Mouse (Mus musculus): ENCODE data around the gene Ssu72. TPM values are rescaled to one million over a fixed set of nuclear protein-coding genes. Genes with fewer than 3 reads are reported as not detected.

Gene Ssu72
- total RNA-seq, 2 experiments from 2014 or later, result 65.7 to 79.1 TPM

DNA sequence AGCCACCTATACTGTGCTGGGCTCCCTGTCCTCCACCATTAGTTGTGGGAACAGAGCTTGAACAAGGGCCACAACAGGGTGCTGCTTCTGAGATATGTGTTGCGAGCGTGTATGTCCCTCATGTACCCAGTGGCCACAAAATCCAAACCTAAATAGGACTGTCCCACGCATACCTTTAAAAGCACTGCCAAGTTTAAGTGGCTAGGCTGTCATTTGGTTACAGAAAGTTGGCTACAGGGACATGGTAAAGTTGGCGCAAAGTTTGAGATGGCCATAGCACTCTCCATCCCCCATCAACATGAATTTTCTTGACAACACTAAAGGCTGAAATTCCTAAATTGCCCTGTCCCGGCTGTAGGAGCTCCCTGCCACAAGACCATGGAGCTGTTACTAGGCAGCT is 40.5 kb downstream of the Ssu72 start:
- no peak for DNase-seq (ENCODE audit: low spot score in 2 of 2)

DNA sequence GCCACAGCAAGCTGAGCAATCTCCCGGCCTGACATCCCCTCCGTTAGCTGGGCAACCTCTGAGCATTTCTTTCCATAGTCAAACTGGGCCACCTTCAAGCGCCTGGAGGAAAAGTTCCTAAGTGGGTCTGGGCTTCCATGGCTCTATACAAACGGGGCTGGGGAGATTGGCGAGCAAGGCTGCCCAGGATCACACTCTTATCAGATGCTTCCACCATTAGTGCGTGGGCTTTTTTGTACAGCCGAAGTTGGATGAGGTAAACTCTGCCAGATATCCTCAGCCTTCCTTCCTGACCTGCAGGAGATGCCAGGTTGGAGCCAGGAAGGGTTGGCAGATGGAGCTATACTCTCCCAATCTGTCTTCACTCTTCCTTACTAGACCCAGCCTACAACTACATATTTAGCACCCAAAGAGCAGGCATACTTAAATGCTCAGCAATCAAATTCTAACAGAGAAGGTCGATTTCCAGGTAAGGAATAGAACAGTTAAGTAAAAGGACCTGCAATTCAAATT is 41.5 kb downstream of the Ssu72 start:
- no peak for DNase-seq (ENCODE audit: low spot score in 2 of 2)

DNA sequence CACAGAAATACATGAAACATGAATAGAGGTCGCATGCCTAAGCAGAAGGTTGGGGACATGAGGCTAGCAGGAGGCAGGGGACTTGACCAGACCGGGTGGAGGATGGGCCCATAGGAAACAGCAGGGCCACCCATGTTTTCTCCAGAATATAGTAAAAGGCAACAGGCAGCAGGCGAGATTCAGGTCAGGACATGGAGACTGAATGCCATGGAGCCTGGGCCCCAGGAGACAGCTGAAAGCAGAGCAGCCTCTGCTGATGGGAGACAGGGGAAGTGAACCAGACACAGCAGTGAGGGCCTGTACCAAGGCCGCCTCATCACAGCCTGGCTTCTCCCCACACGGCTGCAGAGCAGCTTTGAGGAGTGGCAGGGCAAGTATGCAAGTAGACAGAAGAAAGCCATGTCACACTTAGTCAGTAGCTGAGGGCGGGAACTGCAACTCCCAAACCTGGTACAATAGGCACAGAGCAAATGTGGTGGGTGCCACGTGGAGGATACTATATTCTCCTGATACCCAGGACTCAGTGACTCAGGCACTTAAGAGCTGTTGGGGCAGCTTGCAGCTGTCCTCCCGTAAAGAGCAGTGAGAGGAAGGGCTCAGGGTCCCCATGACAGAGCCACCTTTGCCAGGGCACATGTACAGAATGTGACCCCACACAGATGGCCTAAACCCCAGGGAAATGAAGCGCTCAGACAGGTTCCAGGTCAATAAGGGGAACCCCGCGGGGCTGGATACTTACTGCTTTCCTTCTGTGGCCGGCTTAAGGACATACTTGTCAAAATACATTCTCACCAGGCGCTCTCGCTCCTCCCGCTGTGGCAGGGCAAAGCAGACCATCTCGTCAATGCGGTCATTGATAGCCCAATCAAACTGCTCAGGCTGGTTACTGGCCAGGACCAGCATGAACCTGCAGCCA is 42.2 kb downstream of the Ssu72 start:
- no peak for DNase-seq (ENCODE audit: low spot score in 2 of 2)

DNA sequence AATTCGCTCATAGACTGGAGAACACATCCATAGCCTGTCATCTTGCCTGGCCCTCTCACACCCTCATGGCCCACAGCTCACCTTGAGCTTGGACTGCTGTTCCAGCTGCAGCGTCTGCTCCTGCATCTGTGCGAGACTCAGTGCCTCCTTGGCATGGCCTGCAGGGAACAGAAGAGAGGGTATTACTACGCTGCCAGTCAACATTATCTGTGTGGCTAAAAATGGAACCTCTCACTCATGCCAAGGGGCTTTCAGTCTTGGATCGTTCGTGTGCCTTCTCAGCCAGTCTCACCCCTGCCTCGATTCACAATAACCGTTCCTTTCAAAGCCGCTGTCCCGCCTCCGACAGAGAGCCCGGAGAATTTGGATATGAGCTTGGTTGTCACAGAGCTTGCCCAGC is 52.4 kb downstream of the Ssu72 start:
- DNase-seq (ENCODE audit: low spot score in 2 of 2), result no peak

DNA sequence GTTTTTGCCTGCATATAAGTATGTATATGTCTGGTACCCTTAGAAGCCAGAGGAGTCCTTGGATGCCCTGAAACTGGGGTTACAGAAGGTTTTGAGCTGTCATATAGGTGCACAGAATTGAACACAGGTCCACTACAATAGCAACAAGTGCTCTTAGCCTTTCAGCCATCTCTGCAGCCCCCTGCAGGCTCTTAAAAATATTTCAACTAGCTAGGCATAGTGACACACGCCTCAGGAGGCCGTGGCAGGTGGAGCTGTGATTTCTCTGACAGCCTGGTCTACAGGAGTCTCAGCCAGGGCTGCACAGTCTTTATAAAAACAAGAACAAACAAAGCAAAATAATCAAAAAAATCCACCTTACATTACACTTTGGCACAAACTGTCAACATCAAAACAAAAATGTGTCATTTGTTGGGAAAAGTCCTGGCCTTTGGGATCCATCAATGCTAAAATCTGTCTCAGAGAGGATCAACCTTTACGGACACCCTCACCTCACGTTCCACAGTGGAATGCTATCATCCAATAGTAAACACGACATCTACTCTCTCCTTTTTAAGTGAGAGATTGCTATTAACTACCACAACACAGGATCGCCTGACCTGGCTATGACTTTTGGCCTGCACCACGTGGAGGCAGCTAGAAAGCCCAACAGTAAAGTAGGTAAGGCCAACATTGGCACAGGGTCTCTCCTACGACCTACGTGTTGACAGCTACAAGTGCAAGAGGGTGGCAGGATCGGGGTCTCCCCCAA is 55.4 kb downstream of the Ssu72 start:
- DNase-seq (ENCODE audit: low spot score in 2 of 2), result no peak

DNA sequence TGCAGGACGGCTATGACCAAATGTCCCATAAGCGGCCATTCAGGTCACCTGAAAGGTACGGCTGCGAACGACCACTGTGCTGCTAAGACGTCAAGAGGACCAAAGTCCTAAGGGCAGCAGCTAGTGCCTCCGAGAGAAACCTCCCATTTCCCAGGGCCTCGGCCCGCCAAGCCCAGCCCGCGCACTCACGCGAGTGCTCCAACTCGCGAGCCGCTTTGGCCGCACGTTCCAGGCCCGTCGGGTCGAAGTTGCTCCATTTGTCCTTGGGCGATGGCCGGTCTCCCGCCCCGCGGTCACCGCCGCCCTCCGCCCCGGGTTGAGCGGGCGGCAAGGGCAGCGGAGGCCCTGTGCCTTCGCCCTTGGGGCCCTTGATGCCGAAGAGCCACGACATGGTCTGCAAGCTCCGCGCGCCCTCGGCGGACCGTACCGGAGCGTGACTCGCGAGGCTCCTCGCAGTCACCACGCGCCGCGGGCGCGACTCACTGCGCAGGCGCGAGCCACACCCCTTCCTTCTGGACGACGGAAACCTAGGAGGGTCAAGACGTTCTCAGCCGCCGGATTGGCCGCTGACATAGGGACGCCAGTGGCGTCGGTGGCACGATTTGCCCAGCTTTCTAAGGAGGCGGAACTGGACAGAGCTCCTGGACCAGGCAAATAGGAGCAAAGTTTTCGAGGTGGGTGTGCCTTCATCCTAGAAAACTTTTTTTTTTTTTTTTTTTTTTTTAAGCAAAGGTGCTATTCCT is 56.2 kb downstream of the Ssu72 start, which contains the start of gene Atad3a:
Gene Atad3a, minus strand, starts transcription at position 481 of the 743 bp plus-strand sequence.
- DNase-seq (ENCODE audit: low spot score in 2 of 2), result peak; percentile 96 to 98

DNA sequence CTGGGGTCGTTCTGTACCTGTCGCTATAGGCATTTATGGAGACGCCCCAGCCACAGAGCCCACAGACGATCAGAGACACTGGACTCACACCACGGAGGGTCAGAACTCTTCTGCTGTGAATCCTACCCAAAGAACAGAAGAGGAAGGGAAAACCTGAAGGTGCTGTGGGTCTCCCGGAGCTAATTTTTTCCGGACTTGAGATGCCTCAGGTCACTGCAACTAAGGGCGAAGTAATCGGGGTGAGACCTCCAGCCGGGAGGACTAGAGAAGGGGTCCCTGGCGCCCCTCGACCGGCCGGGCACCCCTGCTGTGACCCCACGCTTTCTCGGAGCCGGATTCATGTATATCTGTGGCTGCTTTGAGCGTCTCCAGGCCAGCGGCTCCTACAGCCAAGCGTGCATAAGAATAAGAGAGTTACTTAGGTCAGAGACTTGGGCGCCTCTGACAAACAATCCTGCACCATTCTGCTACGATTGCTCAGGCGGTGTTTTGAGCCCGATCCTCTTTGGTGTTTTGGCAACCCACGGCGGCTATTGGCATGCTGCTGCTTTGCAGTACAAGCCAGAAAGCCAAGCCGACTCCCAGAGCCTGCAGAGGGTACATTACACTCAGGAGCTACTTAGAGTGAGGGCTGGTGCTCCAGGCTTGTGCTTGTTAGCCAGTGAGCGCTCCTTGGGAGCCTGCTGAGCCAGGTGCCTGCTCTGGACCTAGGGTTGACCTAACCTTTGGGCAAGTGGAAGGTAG is 56.9 kb downstream of the Ssu72 start:
- no peak for DNase-seq (ENCODE audit: low spot score in 2 of 2)

DNA sequence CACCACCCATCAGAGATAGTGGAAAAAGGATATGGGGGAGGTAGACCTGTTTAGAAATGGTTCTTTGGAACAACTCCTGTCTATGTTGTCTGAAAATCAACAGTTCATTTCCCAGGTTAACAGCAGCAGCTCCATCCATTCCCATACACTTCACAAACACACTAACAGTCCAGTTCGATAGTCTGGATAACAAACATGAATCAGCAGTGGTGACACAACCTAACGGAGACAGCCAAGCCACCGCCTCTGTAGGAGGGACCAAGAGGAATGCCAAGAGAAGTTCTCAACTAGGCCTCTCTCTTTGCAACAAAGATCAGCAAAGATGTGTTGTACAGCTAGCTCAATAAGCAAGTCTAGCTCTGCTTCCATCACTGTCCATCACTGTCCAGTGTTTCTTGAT is 57.8 kb downstream of the Ssu72 start:
- DNase-seq (ENCODE audit: low spot score in 2 of 2), result no peak

DNA sequence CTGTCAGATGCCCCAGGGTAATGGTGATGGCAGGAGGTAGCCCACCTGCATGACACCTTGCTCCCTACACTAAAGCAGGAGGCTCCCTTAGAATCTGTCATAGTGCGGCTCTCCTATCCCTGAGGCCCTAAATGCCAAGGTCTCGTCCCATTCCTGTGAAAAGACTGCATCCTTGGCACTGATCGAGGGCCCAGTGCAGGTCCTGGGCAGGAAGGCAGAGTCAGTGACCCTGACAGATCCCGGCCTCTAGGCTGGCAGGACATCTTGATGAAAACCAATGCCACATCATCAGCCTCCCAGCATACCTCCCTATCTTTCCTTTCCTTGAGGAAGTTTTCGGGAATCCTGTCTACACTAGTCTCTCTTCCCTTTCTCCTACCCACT is 64.9 kb downstream of the Ssu72 start:
- no peak for DNase-seq (ENCODE audit: low spot score in 2 of 2)

DNA sequence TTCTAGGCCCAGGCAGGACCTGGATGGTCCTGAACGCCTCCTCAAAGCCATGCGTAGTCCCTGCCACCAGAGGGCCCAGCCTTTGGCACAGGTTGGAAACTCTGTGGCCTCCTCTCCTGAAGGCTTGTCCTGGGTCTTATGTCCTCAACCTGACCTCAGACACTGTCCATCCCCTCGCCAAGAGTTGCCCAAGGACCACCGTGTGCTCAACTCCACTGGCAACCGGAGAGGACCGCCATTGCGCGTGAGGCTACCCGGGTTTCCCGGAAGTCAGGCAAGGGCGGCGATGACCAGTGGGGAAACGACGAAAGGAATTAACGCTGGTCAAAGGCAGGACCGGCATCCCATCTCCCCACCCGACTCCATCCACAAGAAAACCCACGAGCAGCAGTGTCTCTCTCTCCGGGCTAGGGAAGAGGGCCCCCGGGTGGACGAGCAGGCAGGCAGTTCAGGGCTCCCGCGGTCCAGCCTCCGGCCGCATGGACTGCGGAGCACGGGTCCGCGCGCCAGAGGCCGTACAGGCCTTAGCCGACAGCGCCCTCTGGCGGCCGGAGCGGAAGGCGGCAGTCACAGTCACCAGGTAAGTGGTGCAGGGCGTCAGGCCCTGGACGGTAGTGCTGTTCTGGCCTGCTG is 65.4 kb downstream of the Ssu72 start:
- peak; percentile 88 to 92 for DNase-seq (ENCODE audit: low spot score in 2 of 2)

DNA sequence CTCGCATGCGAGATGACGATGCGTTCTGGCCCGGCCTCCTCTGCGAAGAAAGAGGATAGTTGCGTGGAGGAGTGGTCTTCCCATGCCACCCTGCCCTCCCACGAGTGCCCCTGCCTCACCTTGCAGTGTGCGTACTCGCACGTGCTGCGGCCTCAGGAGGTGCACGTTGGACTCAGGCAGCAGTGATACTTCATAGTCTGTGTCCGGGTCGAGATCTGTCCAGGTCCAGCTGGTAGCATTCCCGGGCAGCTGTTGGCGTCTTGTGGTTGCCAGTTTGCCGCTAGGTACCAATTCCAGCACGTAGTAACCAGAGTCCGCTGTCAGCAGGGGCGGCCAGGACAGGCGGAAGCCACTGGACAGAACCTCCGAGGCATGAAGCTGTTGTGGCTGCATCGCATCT is 66.0 kb downstream of the Ssu72 start:
- DNase-seq (ENCODE audit: low spot score in 2 of 2), result no peak

DNA sequence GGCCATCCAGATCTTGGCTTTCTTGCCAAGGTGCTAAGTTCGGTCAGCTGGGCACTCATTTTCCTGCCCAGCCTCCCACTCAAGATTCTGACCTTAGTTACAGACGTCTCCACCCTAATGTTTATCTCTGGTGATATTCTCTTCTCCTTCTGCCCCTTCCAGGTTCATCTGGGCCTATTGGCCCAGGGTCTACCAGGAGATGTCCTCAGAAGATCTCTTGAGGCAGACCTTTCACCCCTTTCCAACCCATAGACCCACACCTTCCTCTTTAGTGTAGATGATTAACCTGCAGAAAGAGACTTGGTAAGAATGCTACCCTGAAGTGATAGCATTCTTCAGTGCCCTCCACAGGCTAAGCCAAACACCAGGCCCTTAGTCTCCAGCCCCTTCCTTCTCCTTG is 67.1 kb downstream of the Ssu72 start:
- DNase-seq (ENCODE audit: low spot score in 2 of 2), result no peak

DNA sequence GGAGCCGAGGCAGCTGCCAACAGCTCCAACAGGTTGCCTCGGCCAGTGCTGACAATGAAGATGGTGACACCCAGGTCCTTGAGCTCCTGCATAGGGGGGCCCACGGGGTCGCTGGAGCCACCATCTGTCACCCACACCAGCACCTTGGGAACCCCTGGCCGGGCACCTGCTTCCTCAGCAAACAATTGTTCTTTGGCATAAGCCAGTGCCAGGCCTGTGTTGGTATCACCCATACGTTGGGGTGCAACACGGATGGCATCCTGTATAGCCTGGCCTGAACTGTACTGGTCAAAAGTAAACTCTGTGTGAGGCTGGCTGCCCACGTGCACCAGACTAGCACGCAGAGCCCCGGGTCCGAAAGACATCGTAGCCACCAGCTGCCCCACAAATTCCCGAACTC is 68.2 kb downstream of the Ssu72 start:
- DNase-seq (ENCODE audit: low spot score in 2 of 2), result no peak

DNA sequence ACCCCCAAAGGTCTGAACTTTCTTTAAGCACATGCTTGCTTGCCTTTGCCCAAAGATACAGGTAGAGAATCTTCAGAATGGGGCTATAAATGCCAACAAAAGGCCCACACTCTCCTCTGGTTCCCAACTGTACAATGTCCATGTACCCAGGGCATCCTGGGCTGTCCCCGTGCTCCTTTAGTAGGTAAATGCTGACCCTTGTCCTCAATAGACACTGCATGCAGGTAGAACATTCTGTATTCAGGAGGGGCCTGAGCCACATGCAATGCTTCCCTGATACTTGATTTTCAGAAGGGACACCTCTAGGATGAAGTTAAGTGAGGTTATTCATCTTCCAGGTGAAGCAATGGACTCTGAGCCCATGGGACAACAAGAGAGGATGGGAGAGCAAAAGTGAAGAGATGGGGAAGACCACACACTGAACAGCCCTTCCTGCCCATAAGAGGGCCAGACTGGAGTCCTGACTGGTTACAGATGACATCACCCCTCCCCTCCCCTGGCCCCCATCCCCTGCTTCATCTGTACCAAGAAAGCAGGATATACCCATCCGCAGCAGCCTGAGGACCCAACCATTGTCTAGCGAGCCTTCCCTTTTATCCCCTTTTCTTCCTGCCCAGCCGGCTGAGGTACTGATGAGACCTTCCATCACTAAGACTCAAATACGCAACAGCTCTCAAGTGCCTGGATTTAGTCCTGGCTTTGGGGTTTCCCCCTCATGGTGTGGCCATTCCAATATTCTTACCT is 68.9 kb downstream of the Ssu72 start:
- DNase-seq (ENCODE audit: low spot score in 2 of 2), result no peak

DNA sequence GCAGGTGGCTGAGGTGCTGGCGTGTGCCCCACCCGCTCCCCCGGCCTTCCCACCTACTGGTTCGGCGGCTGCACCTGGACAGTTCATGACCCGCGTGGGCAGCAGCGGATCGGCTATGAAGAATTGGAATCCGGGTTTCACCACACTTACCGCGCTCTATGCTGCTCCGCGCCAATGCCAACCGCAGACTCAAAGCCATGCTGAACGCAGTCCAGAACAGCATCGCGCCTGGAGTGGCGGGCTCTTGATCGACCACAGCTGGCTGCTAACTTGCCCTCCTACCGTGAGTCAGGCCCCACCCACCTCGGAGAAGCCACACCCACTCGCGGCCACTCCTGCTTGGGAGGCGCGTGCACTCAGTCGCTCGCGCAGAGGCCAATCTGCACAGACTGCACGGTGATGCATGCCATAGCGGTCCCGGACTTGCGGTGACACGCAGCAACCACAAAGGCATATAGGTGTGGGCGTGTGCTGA is 69.7 kb downstream of the Ssu72 start, which contains the start of gene Vwa1:
Gene Vwa1, minus strand, starts transcription at position 419 of the 475 bp plus-strand sequence.
- DNase-seq (ENCODE audit: low spot score in 2 of 2), result peak; percentile 72 to 80

DNA sequence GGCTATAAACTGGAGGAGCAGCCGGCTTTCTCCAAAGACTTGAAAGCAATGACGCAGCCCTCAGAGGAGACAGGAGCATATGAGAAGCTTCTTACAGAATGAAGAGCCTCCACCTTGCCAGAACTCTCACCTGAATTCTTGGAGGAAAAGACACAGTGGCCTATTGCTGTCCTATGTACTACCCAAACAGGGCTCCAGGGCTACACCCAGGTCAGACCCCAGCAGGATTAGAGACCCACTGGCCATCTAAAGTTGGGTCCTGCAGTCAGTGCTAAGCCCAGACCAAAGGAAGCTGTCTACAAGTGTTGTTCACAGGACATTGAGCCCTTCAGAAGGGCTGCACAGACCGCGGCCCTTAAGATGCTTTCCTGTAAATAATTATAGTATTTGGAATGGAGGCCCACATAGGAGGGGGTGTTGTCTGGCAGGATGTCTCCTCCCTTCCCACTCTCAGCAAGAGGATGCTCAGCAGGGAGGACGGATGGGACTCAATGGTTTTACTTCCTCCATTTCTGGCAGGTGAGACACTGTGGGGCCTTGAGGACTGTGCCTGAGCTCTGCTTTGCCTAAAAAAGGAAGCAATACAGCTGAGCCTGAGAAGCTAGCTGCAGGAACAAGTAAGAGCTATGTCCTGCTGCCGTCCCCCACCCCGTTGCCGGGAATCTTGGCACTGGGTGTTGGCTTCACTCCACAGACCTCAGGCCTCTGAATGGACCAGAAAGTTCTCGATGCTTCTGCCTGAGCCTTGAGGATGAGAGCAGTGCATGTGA is 70.6 kb downstream of the Ssu72 start:
- DNase-seq (ENCODE audit: low spot score in 2 of 2), result peak; percentile 58 to 77

DNA sequence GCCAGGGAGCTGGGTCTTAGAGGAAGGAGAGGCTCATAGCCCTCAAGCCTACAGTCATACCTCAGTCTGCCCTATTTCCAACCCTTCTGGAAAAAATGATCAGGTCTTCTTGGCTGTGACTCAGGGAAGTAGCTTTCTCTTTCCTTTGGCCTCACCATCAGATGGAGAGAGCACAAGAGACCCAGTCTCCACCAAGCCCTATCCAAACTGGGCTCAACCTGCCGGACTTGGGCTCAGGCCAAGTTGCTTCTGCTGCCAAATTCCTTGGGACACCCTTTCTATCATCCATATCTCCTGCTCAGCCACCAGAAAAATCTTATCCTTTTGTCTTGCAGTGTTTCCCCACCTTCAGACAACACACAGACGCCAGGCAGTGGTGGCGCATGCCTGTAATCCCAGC is 71.3 kb downstream of the Ssu72 start:
- DNase-seq (ENCODE audit: low spot score in 2 of 2), result no peak

DNA sequence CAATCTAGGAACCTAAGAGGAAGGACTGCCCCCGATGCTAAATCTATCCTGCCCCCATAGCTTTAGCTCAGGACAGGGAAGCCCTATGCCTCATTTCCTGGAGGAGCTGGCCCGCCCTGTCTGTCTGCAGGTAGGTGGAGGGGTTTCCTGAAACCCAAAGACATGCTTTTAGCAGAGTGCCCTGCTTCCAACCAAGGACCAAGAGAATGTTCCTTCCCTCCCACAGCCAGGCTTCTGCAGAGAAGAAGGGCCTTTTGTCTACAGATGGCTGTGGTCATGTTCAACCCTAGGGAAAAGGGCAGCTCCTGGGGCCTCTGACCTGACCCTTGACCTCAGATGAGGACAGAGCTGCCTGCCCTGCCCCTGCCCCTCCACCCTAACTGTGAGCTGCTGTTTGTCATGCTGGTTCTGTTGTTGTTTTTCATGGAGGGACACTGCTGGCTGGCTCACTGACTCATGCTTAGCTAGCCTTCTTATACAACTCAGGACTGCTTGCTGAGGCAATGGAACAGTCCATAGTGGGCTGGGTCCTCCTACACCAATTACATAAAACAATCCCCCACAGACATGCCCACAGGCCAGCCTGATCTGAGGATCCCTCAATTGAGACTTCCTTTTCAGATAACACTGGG is 72.2 kb downstream of the Ssu72 start:
- DNase-seq (ENCODE audit: low spot score in 2 of 2), result no peak
